Mouse (Mus musculus): ENCODE data around the gene Cdk19. TPM values are rescaled to one million over a fixed set of nuclear protein-coding genes. Genes with fewer than 3 reads are reported as not detected.
"Not testable (repeated sequence)": the region's sequence is repeated elsewhere in the genome, so short reads cannot be mapped to it uniquely, and the experiment has no call there.

Cdk19 gene
- total and polyA plus RNA-seq, 2 experiments from 2014 or later, result 3.9 to 11.8 TPM

DNA sequence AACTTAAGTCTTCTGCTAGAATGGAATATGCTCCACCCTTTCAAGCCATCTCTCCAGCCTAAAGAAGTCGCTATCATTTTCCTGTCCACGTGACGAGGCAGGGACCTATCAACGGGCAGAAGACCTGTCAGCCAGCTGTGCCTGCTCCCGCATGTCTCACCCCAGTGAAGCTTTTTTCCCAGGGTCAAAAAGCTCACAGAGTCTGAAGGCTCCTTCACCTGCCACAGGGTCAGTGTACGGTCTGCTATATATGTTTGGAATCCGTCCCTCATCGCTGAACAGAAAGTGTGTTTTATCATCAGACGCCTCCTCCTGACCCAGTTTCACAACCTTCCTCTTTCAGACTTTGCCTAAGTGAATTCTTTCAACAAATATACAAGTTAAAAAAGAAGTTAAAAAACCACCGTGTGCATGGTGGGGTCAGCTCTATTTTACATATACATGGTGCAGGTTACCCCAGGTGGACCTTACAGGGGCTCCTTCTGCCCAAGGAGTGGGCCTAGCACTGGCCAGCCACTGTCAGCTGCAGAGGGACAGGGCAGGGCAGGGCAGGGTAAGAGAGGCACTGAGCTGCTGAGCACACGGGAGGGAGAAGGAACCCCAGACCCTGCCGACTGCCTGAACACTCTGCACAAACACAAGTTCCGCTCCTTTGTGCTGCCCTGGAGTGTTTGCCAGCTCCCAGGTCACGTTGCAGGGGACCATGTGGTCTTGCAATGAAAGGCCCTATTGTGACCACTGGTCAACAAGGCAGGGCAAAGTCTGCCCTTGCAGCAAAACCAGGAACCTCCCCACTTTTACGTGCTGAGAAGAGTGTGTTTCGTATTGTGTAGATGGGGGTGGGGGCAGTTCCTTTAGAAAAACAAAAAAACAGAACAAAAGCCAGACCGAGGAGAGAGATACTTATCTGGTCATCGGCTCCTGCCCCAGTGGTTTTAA lies 160.2 kb downstream of the Cdk19 start:
- Histone ChIP-seq H3K4me2 (ENCODE audit: low read depth, low read length, poor library complexity, severe bottlenecking) (no peak overlapping the region; the same call in 1 of the 2 replicates), H3K4me3 (ENCODE audit: low read depth, low read length) (no peak overlapping the region), H3K27ac (ENCODE audit: low read depth, low read length) (peak overlapping the region; percentile 18; the same call in 1 of the 2 replicates), H3K9me3 (ENCODE audit: low read length) (no peaks in the 10 kb centered on the region), H3K9ac (replicated peaks; ENCODE audit: low read length, poor library complexity, severe bottlenecking) (no peak overlapping the region), H3K36me3 (ENCODE audit: insufficient read depth, low read length) (no peaks in the 10 kb centered on the region), H3K27me3 (ENCODE audit: insufficient read depth, low read length) (no peaks in the 10 kb centered on the region), H3K4me1 (ENCODE audit: insufficient read depth, low read length) (no peaks in the 10 kb centered on the region)
- ATAC-seq (ENCODE audit: low FRiP score), result peak; percentile 87
- TF ChIP-seq CTCF (IDR thresholded peaks at IDR 0.05), result no peak
- DNase-seq (ENCODE audit: low spot score), result peak; percentile 74
- WGBS, result 48% methylated on average over 18 of the region's 18 CpGs

- Histone ChIP-seq H3K4me1 (ENCODE audit: insufficient read depth, low read length) (no peaks in the 10 kb centered on the region), H3K27ac (ENCODE audit: low read depth, low read length) (no peak overlapping the region), H3K9ac (replicated peaks; ENCODE audit: low read length, poor library complexity, severe bottlenecking) (no peak overlapping the region), H3K9me3 (ENCODE audit: low read length) (no peaks in the 10 kb centered on the region), H3K4me2 (ENCODE audit: low read depth, low read length, poor library complexity, severe bottlenecking) (no peak overlapping the region), H3K36me3 (ENCODE audit: insufficient read depth, low read length) (no peaks in the 10 kb centered on the region), H3K4me3 (ENCODE audit: low read depth, low read length) (no peak overlapping the region), H3K27me3 (ENCODE audit: insufficient read depth, low read length) (no peaks in the 10 kb centered on the region)
- ATAC-seq (ENCODE audit: low FRiP score) (no peak), DNase-seq (ENCODE audit: low spot score) (no peak)
- 92% methylated on average over 7 of the region's 7 CpGs for WGBS
- no peak for TF ChIP-seq CTCF (IDR thresholded peaks at IDR 0.05)
These were observed 161.4 kb downstream of the Cdk19 start for GRCm38 (mm10) chr10:40500723-40501245.

DNA sequence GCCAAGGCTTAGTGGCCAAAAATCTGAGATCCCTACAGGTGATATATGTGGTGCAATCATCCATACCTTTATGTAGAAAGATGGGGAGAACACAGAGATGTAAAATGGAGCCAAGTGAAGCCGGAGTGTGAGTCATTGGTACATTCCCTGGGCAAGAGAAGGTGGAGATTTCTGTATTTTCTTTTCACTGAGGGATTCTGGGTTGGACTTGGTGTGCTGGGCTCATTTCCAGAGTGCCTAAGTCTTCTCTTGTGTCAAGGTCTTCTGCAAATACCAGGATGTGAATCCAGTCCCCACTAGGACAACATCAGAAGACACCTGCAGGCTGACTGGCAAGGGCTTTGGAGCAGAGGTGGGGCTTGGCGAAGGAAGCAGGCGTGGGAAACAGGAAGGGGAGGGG lies 163.4 kb downstream of the Cdk19 start:
- Histone ChIP-seq H3K4me2 (ENCODE audit: low read depth, low read length, poor library complexity, severe bottlenecking) (no peak overlapping the region), H3K27ac (ENCODE audit: low read depth, low read length) (no peak overlapping the region), H3K9ac (replicated peaks; ENCODE audit: low read length, poor library complexity, severe bottlenecking) (no peak overlapping the region), H3K9me3 (ENCODE audit: low read length) (no peaks in the 10 kb centered on the region), H3K4me3 (ENCODE audit: low read depth, low read length) (no peak overlapping the region), H3K4me1 (ENCODE audit: insufficient read depth, low read length) (no peaks in the 10 kb centered on the region), H3K27me3 (ENCODE audit: insufficient read depth, low read length) (no peaks in the 10 kb centered on the region), H3K36me3 (ENCODE audit: insufficient read depth, low read length) (no peaks in the 10 kb centered on the region)
- ATAC-seq (ENCODE audit: low FRiP score) (no peak), DNase-seq (ENCODE audit: low spot score) (no peak)
- 92% methylated on average over 3 of the region's 3 CpGs for WGBS
- no peak for TF ChIP-seq CTCF (IDR thresholded peaks at IDR 0.05)

- Histone ChIP-seq H3K9ac (replicated peaks; ENCODE audit: low read length, poor library complexity, severe bottlenecking) (no peak overlapping the region), H3K27ac (ENCODE audit: low read depth, low read length) (no peak overlapping the region), H3K9me3 (ENCODE audit: low read length) (no peaks in the 10 kb centered on the region), H3K4me1 (ENCODE audit: insufficient read depth, low read length) (no peaks in the 10 kb centered on the region), H3K4me3 (ENCODE audit: low read depth, low read length) (no peak overlapping the region), H3K36me3 (ENCODE audit: insufficient read depth, low read length) (no peaks in the 10 kb centered on the region), H3K4me2 (ENCODE audit: low read depth, low read length, poor library complexity, severe bottlenecking) (no peak overlapping the region), H3K27me3 (ENCODE audit: insufficient read depth, low read length) (no peaks in the 10 kb centered on the region)
- no peak for TF ChIP-seq CTCF (IDR thresholded peaks at IDR 0.05)
- DNase-seq (ENCODE audit: low spot score) (no peak), ATAC-seq (ENCODE audit: low FRiP score) (no peak)
- WGBS, result 89% methylated on average over 5 of the region's 5 CpGs
These were observed 171.0 kb downstream of the Cdk19 start for GRCm38 (mm10) chr10:40510356-40510755.

- H3K9ac ChIP-seq (replicated peaks; ENCODE audit: low read length, poor library complexity, severe bottlenecking), result no peak overlapping the region
- no peak for DNase-seq (ENCODE audit: low spot score)
- H3K4me2 ChIP-seq (ENCODE audit: low read depth, low read length, poor library complexity, severe bottlenecking), result no peak overlapping the region
- no peaks in the 10 kb centered on the region for H3K4me1 ChIP-seq (ENCODE audit: insufficient read depth, low read length)
- no peak for ATAC-seq (ENCODE audit: low FRiP score)
- TF ChIP-seq CTCF (IDR thresholded peaks at IDR 0.05), result no peak
- H3K36me3 ChIP-seq (ENCODE audit: insufficient read depth, low read length), result no peaks in the 10 kb centered on the region
- 94% methylated on average over 8 of the region's 8 CpGs for WGBS
- no peak overlapping the region for H3K27ac ChIP-seq (ENCODE audit: low read depth, low read length)
- no peak overlapping the region for H3K4me3 ChIP-seq (ENCODE audit: low read depth, low read length)
- no peaks in the 10 kb centered on the region for H3K27me3 ChIP-seq (ENCODE audit: insufficient read depth, low read length)
- no peaks in the 10 kb centered on the region for H3K9me3 ChIP-seq (ENCODE audit: low read length)
These were observed 171.9 kb downstream of the Cdk19 start for GRCm38 (mm10) chr10:40511221-40511677.

DNA sequence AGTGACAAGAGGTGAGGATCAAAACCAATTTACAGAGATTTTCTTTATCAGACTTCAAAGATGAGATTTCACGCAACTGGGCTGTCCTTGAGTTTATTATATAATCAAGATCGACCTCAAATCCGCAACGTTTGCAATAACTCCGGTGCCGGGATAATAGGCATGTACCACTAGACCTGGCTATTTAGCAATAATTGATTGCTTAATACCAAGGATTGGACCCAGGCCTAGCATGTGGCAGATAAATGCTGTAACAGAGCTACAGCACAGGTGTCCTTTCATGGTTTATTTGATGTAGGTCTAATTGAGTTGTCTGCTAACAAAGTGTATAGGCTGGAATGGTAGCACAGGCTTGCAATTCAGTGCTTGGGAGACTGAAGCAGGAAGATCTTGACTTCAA lies 172.8 kb downstream of the Cdk19 start:
- WGBS, result 91% methylated on average over 6 of the region's 6 CpGs
- DNase-seq (ENCODE audit: low spot score), result no peak

GRCm38 (mm10) chr10:40512996-40513395 lies 173.6 kb downstream of the Cdk19 start:
- 95% methylated on average over 7 of the region's 7 CpGs for WGBS
- H3K4me2 ChIP-seq (ENCODE audit: low read depth, low read length, poor library complexity, severe bottlenecking); ATAC-seq (ENCODE audit: low FRiP score); H3K4me1 ChIP-seq (ENCODE audit: insufficient read depth, low read length); DNase-seq (ENCODE audit: low spot score); H3K27me3 ChIP-seq (ENCODE audit: insufficient read depth, low read length); H3K9me3 ChIP-seq (ENCODE audit: low read length); H3K36me3 ChIP-seq (ENCODE audit: insufficient read depth, low read length); H3K27ac ChIP-seq (ENCODE audit: low read depth, low read length); H3K9ac ChIP-seq (replicated peaks; ENCODE audit: low read length, poor library complexity, severe bottlenecking); H3K4me3 ChIP-seq (ENCODE audit: low read depth, low read length): not testable (repeated sequence)

More for the DNA sequence above, 172.8 kb downstream of the Cdk19 start:
- H3K4me2 ChIP-seq (ENCODE audit: low read depth, low read length, poor library complexity, severe bottlenecking), result no peak overlapping the region
- no peaks in the 10 kb centered on the region for H3K4me1 ChIP-seq (ENCODE audit: insufficient read depth, low read length)
- ATAC-seq (ENCODE audit: low FRiP score), result no peak
- no peak overlapping the region for H3K27ac ChIP-seq (ENCODE audit: low read depth, low read length)
- H3K9me3 ChIP-seq (ENCODE audit: low read length), result no peaks in the 10 kb centered on the region
- no peaks in the 10 kb centered on the region for H3K27me3 ChIP-seq (ENCODE audit: insufficient read depth, low read length)
- no peak overlapping the region for H3K4me3 ChIP-seq (ENCODE audit: low read depth, low read length)
- no peak for TF ChIP-seq CTCF (IDR thresholded peaks at IDR 0.05)
- no peak overlapping the region for H3K9ac ChIP-seq (replicated peaks; ENCODE audit: low read length, poor library complexity, severe bottlenecking)
- H3K36me3 ChIP-seq (ENCODE audit: insufficient read depth, low read length), result no peaks in the 10 kb centered on the region
